Mouse (Mus musculus): ENCODE data around the gene Gm17018. TPM values are rescaled to one million over a fixed set of nuclear protein-coding genes. Genes with fewer than 3 reads are reported as not detected.

Gene Gm17018
- polyA plus RNA-seq, 1 experiment from 2014 or later = 34.7 TPM

DNA sequence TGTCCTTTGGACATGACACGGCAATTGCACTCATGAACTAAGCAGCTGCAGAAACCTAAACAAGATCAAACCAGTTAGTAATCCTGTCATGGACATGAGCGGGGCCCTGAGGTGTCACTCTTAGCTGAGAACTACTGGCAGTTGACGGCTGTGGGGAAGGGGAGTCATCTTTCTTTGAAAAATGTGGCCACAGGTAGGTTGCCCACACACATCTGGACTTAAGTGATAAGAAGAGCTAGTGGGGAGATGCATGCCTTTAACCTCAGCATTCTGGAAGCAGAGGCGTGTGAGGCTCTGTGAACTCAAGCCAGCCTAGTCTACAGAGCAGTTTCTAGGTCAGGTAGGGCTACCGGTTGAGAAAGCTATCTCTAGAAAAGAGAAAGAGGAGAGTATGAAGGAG is 42.2 kb downstream of the Gm17018 start:
- Histone ChIP-seq H3K4me1 (replicated peaks; ENCODE audit: control insufficient read depth, insufficient read depth, low read length) (peaks cover 25% of the 10 kb centered on the region), H3K9ac (ENCODE audit: low read depth, low read length) (no peak overlapping the region), H3K4me3 (ENCODE audit: low read depth, low read length) (no peak overlapping the region), H3K27me3 (replicated peaks; ENCODE audit: control insufficient read depth, insufficient read depth, low read length) (no peaks in the 10 kb centered on the region), H3K36me3 (ENCODE audit: control insufficient read depth, insufficient read depth, low read length) (no peaks in the 10 kb centered on the region), H3K9me3 (ENCODE audit: control insufficient read depth, low read length) (no peaks in the 10 kb centered on the region), H3K27ac (ENCODE audit: low read depth, low read length) (peak overlapping the region; percentile 86), H3K4me2 (no peak overlapping the region)
- peak; percentile 40 for DNase-seq (ENCODE audit: low spot score)
- peak; percentile 92 for ATAC-seq (replicated peaks; ENCODE audit: low FRiP score)
- WGBS = 43% methylated on average over 5 of the region's 5 CpGs

DNA sequence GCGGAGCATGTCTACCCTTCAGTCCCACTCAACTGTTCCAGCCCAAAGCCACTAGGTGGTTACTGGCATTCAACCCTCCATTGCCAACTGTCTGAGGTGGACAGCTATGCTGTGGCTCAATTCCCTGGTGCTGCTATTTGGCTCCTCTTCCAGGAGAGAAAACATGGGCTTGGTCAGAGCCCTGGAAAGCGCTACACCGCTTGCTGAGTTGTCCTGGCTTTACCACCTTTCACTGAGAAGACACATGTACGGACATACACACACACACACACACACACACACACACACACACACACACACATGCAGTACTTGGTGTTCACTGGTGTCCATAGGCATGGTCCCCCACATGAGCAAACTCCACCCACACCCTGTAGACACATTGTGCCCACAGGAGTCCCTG is 46.3 kb downstream of the Gm17018 start:
- Histone ChIP-seq H3K9ac (ENCODE audit: low read depth, low read length) (no peak overlapping the region), H3K9me3 (ENCODE audit: control insufficient read depth, low read length) (no peaks in the 10 kb centered on the region), H3K4me2 (no peak overlapping the region), H3K4me1 (replicated peaks; ENCODE audit: control insufficient read depth, insufficient read depth, low read length) (peaks cover 21% of the 10 kb centered on the region), H3K36me3 (ENCODE audit: control insufficient read depth, insufficient read depth, low read length) (no peaks in the 10 kb centered on the region), H3K27ac (ENCODE audit: low read depth, low read length) (no peak overlapping the region), H3K4me3 (ENCODE audit: low read depth, low read length) (no peak overlapping the region), H3K27me3 (replicated peaks; ENCODE audit: control insufficient read depth, insufficient read depth, low read length) (no peaks in the 10 kb centered on the region)
- ATAC-seq (replicated peaks; ENCODE audit: low FRiP score) (no peak), DNase-seq (ENCODE audit: low spot score) (no peak)
- 82% methylated on average over 4 of the region's 4 CpGs for WGBS

GRCm38 (mm10) chr19:45607479-45607878 is 47.1 kb downstream of the Gm17018 start:
- H3K4me1 ChIP-seq (replicated peaks; ENCODE audit: control insufficient read depth, insufficient read depth, low read length) = peaks cover 14% of the 10 kb centered on the region

DNA sequence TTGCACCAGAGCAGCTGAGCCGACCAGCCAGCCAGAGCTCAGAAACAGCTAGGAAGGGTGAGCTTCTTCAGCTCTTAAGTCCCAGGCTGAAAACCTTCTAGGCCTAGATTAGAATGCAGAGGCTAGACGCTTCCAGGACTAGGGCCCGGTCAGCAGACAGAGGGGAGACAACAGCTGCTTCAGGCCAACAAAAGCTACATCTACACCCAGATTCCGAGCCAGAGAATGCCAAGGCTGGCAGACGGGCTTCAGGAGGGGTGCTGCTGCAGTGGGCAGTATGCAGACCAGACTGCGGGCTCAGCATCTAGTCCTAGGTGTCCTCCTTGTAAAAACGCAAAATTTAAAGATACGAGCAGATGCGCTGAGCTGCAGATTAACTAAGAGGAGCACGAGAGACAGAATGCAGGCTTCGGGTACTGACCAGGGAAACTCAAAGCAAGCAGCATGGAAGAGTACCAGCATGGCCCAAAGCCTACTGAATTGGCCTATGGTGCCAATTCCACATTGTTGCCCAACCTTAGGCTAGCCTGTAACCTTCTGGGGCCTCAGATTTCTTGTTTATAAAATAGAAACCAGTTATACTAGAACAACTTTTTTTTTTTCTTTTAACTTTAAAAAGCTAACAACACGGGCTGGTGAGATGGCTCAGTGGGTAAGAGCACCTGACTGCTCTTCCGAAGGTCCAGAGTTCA is 48.4 kb downstream of the Gm17018 start:
- no peaks in the 10 kb centered on the region for H3K9me3 ChIP-seq (ENCODE audit: control insufficient read depth, low read length)
- peaks cover 14% of the 10 kb centered on the region for H3K4me1 ChIP-seq (replicated peaks; ENCODE audit: control insufficient read depth, insufficient read depth, low read length)
- no peaks in the 10 kb centered on the region for H3K27me3 ChIP-seq (replicated peaks; ENCODE audit: control insufficient read depth, insufficient read depth, low read length)
- WGBS = 92% methylated on average over 13 of the region's 13 CpGs
- H3K9ac ChIP-seq (ENCODE audit: low read depth, low read length) = no peak overlapping the region
- H3K4me3 ChIP-seq (ENCODE audit: low read depth, low read length) = no peak overlapping the region
- ATAC-seq (replicated peaks; ENCODE audit: low FRiP score) (no peak), DNase-seq (ENCODE audit: low spot score) (no peak)
- H3K36me3 ChIP-seq (ENCODE audit: control insufficient read depth, insufficient read depth, low read length) = no peaks in the 10 kb centered on the region
- H3K27ac ChIP-seq (ENCODE audit: low read depth, low read length) = no peak overlapping the region
- H3K4me2 ChIP-seq = no peak overlapping the region

More at GRCm38 (mm10) chr19:45607479-45607878, 47.1 kb downstream of the Gm17018 start:
- ATAC-seq (replicated peaks; ENCODE audit: low FRiP score) (no peak), DNase-seq (ENCODE audit: low spot score) (no peak)
- WGBS = 65% methylated on average over 7 of the region's 7 CpGs
- no peaks in the 10 kb centered on the region for H3K9me3 ChIP-seq (ENCODE audit: control insufficient read depth, low read length)
- no peaks in the 10 kb centered on the region for H3K27me3 ChIP-seq (replicated peaks; ENCODE audit: control insufficient read depth, insufficient read depth, low read length)
- H3K27ac ChIP-seq (ENCODE audit: low read depth, low read length) = no peak overlapping the region
- H3K9ac ChIP-seq (ENCODE audit: low read depth, low read length) = no peak overlapping the region
- no peak overlapping the region for H3K4me3 ChIP-seq (ENCODE audit: low read depth, low read length)
- H3K4me2 ChIP-seq = no peak overlapping the region
- no peaks in the 10 kb centered on the region for H3K36me3 ChIP-seq (ENCODE audit: control insufficient read depth, insufficient read depth, low read length)

DNA sequence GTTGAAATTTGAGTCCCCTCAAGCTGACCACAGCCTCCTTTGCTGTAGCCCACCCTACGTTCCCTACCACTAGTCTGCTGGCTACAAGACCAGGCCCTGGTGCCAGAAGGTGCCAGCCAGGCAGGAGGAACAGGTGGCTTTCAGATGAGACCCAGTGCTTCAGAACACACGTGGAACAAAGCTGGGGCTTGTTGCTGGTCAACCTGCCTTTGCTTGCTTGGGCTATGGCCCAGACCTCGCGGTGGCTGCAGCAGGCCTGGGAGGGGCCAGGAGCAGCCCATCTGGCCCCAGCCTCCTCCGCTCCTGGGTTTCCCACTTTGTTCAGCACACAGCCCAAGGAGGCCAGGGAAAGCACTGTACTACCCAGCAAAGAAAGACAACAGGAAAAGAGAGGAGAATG is 50.4 kb downstream of the Gm17018 start:
- H3K36me3 ChIP-seq (ENCODE audit: control insufficient read depth, insufficient read depth, low read length) = no peaks in the 10 kb centered on the region
- ATAC-seq (replicated peaks; ENCODE audit: low FRiP score) (no peak), DNase-seq (ENCODE audit: low spot score) (no peak)
- no peaks in the 10 kb centered on the region for H3K27me3 ChIP-seq (replicated peaks; ENCODE audit: control insufficient read depth, insufficient read depth, low read length)
- H3K4me1 ChIP-seq (replicated peaks; ENCODE audit: control insufficient read depth, insufficient read depth, low read length) = peaks cover 7% of the 10 kb centered on the region; the same call in 1 of the 2 replicates
- no peak overlapping the region for H3K9ac ChIP-seq (ENCODE audit: low read depth, low read length)
- H3K4me3 ChIP-seq (ENCODE audit: low read depth, low read length) = no peak overlapping the region
- H3K4me2 ChIP-seq = no peak overlapping the region
- WGBS = 75% methylated on average over 5 of the region's 5 CpGs
- no peak overlapping the region for H3K27ac ChIP-seq (ENCODE audit: low read depth, low read length)
- H3K9me3 ChIP-seq (ENCODE audit: control insufficient read depth, low read length) = no peaks in the 10 kb centered on the region

DNA sequence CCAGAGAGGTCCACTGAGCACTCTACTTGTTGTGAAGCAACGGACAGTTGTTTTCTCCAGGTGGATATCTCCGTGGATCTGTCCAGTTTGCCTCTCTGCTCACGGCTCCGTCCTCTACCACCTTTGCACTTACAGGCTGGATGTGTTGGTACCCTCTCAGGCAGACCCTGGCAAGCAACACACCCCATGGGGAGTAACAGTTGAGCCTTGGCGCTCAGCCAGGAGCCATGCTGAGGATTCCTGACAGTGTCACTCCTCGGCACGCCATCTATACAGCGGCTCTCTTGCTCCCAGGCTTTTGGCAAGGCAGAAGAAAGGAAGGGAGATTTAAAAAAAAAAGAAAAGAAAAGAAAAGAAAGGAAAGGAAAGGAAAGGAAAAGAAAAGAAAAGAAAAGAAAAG is 54.0 kb downstream of the Gm17018 start:
- H3K4me3 ChIP-seq (ENCODE audit: low read depth, low read length) = no peak overlapping the region
- ATAC-seq (replicated peaks; ENCODE audit: low FRiP score) (no peak), DNase-seq (ENCODE audit: low spot score) (no peak)
- H3K27me3 ChIP-seq (replicated peaks; ENCODE audit: control insufficient read depth, insufficient read depth, low read length) = no peaks in the 10 kb centered on the region
- WGBS = 84% methylated on average over 8 of the region's 8 CpGs
- H3K9me3 ChIP-seq (ENCODE audit: control insufficient read depth, low read length) = no peaks in the 10 kb centered on the region
- no peak overlapping the region for H3K27ac ChIP-seq (ENCODE audit: low read depth, low read length)
- no peak overlapping the region for H3K9ac ChIP-seq (ENCODE audit: low read depth, low read length)
- no peaks in the 10 kb centered on the region; the same call in 1 of the 2 replicates for H3K4me1 ChIP-seq (replicated peaks; ENCODE audit: control insufficient read depth, insufficient read depth, low read length)
- H3K4me2 ChIP-seq = no peak overlapping the region
- H3K36me3 ChIP-seq (ENCODE audit: control insufficient read depth, insufficient read depth, low read length) = no peaks in the 10 kb centered on the region

DNA sequence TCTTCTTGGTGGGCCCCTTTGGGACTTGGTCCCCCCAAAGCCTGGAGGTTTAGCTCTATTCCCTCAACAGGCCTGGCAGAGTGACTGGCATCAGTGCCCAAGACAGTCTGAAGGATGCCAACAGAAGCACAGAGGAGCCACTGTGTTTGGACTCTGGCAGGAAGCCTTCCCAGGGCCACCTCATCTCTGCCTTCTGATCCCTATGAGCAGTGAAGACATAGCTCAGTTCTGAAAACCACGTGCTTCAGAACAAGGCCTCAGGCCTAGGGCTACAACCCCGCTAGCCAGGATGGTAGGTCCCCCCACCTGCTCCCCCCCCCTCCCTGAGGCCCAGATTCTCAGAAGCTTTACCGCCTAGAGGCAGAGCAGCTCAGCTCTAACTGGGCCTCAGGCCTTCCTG is 54.5 kb downstream of the Gm17018 start:
- DNase-seq (ENCODE audit: low spot score) (no peak), ATAC-seq (replicated peaks; ENCODE audit: low FRiP score) (no peak)
- H3K4me2 ChIP-seq = no peak overlapping the region
- H3K36me3 ChIP-seq (ENCODE audit: control insufficient read depth, insufficient read depth, low read length) = no peaks in the 10 kb centered on the region
- H3K27ac ChIP-seq (ENCODE audit: low read depth, low read length) = no peak overlapping the region
- H3K4me1 ChIP-seq (replicated peaks; ENCODE audit: control insufficient read depth, insufficient read depth, low read length) = no peaks in the 10 kb centered on the region; the same call in 1 of the 2 replicates
- H3K4me3 ChIP-seq (ENCODE audit: low read depth, low read length) = no peak overlapping the region
- no peaks in the 10 kb centered on the region for H3K27me3 ChIP-seq (replicated peaks; ENCODE audit: control insufficient read depth, insufficient read depth, low read length)
- H3K9me3 ChIP-seq (ENCODE audit: control insufficient read depth, low read length) = no peaks in the 10 kb centered on the region
- H3K9ac ChIP-seq (ENCODE audit: low read depth, low read length) = no peak overlapping the region
- WGBS = 59% methylated on average over 3 of the region's 3 CpGs

DNA sequence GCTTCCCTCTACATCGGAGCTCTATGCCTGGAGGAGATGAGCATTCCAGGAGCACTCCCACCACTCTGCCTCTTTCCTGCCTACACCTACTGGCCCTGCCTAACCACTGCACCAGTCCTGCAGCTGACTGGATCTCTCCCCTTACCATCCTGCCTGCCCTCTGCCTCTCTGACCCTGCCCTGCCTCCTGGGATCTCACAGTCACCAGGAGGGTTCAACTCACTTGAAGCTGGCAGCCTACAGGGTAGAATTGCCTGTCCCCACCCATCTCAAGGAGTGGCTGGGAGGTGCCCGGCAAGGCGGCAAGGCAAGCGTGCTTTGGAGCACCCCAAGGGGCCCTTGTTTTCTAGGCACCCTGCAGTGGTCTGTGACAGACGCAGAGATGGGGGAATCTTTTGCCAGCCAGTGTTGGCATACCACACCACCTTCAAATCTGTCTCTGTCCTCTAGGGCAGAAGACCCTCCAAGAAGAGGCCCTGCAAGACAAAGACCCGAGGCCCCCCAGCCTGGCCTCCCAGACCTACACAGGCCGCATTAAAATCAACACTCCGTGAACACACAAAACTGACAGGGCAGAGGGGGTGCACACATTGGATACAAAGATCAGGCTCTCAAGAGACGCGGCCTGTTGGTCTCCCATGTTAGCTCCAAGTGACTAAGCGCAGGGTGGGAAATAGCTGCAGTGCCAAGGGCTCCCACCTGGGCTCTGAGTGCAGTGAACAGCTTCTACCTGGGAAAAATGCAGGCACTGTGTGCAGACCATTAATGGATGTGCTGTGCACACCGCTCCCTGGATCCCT is 55.2 kb downstream of the Gm17018 start:
- Histone ChIP-seq H3K9ac (ENCODE audit: low read depth, low read length) (no peak overlapping the region), H3K9me3 (ENCODE audit: control insufficient read depth, low read length) (no peaks in the 10 kb centered on the region), H3K27ac (ENCODE audit: low read depth, low read length) (no peak overlapping the region), H3K27me3 (replicated peaks; ENCODE audit: control insufficient read depth, insufficient read depth, low read length) (no peaks in the 10 kb centered on the region), H3K36me3 (ENCODE audit: control insufficient read depth, insufficient read depth, low read length) (no peaks in the 10 kb centered on the region), H3K4me2 (no peak overlapping the region), H3K4me3 (ENCODE audit: low read depth, low read length) (no peak overlapping the region), H3K4me1 (replicated peaks; ENCODE audit: control insufficient read depth, insufficient read depth, low read length) (no peaks in the 10 kb centered on the region; the same call in 1 of the 2 replicates)
- DNase-seq (ENCODE audit: low spot score) = no peak
- ATAC-seq (replicated peaks; ENCODE audit: low FRiP score) = no peak; the same call in 1 of the 2 replicates
- 82% methylated on average over 12 of the region's 12 CpGs for WGBS

DNA sequence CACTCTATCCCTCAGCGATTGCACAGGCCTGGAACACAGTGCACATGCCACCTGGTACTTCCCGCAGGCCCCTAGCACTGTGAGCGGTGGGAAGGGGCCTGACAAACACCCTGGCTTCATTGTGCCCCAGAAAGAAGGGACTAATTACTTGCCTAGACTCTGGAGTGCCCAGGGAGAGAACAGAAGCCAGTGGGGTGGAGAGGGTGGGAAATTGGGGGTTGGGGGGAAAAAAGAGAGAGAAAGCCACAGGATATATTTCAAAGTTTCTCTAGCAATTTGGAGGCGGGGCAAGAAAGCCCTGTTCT is 55.8 kb downstream of the Gm17018 start:
- DNase-seq (ENCODE audit: low spot score) (no peak), ATAC-seq (replicated peaks; ENCODE audit: low FRiP score) (no peak)
- H3K27ac ChIP-seq (ENCODE audit: low read depth, low read length) = no peak overlapping the region
- H3K27me3 ChIP-seq (replicated peaks; ENCODE audit: control insufficient read depth, insufficient read depth, low read length) = no peaks in the 10 kb centered on the region
- no peak overlapping the region for H3K4me2 ChIP-seq
- H3K36me3 ChIP-seq (ENCODE audit: control insufficient read depth, insufficient read depth, low read length) = no peaks in the 10 kb centered on the region
- H3K4me1 ChIP-seq (replicated peaks; ENCODE audit: control insufficient read depth, insufficient read depth, low read length) = no peaks in the 10 kb centered on the region; the same call in 1 of the 2 replicates
- H3K9ac ChIP-seq (ENCODE audit: low read depth, low read length) = no peak overlapping the region
- no peaks in the 10 kb centered on the region for H3K9me3 ChIP-seq (ENCODE audit: control insufficient read depth, low read length)
- WGBS = 73% methylated on average over 4 of the region's 4 CpGs
- H3K4me3 ChIP-seq (ENCODE audit: low read depth, low read length) = no peak overlapping the region
